Mouse (Mus musculus): Measurements from ENCODE around the gene Mndal.
"Not testable (repeated sequence)": the region's sequence is repeated elsewhere in the genome, so short reads cannot be mapped to it uniquely, and the experiment has no call there.

The Mndal gene

GRCm38 (mm10) chr1:173941924-173942779 is at the start of gene Mndal, which contains the start of gene Ifi203:
Gene Mndal (minus strand): TSS chr1:173942491.
Gene Ifi203 (minus strand): TSS chr1:173942672.
- not testable (repeated sequence) for DNase-seq (ENCODE audit: low spot score)

GRCm38 (mm10) chr1:173982694-173983305 is 40.5 kb upstream of the Mndal start, which contains the start of gene Ifi202b:
Gene Ifi202b (minus strand): TSS chr1:173982744.
- DNase-seq (ENCODE audit: low spot score): not testable (repeated sequence)

- DNase-seq (ENCODE audit: low spot score): not testable (repeated sequence)
Measured at GRCm38 (mm10) chr1:173981038-173981437, 38.7 kb upstream of the Mndal start.

- no peak for DNase-seq (ENCODE audit: low spot score)
Measured at GRCm38 (mm10) chr1:173977622-173978021, 35.3 kb upstream of the Mndal start.

- no peak for DNase-seq (ENCODE audit: low spot score)
Measured at GRCm38 (mm10) chr1:173973111-173973510, 30.8 kb upstream of the Mndal start.

GRCm38 (mm10) chr1:173961491-173961890 is 19.2 kb upstream of the Mndal start:
- DNase-seq (ENCODE audit: low spot score): not testable (repeated sequence)

GRCm38 (mm10) chr1:173959998-173960397 is 17.7 kb upstream of the Mndal start:
- not testable (repeated sequence) for DNase-seq (ENCODE audit: low spot score)

- not testable (repeated sequence) for DNase-seq (ENCODE audit: low spot score)
Measured at GRCm38 (mm10) chr1:173955839-173956527, 13.7 kb upstream of the Mndal start.

- DNase-seq (ENCODE audit: low spot score): no peak
Measured at GRCm38 (mm10) chr1:173955071-173955796, 12.9 kb upstream of the Mndal start.

- no peak for DNase-seq (ENCODE audit: low spot score)
Measured at GRCm38 (mm10) chr1:173953563-173953962, 11.3 kb upstream of the Mndal start.

- not testable (repeated sequence) for DNase-seq (ENCODE audit: low spot score)
Measured at GRCm38 (mm10) chr1:173949044-173949443, 6.8 kb upstream of the Mndal start.

- DNase-seq (ENCODE audit: low spot score): not testable (repeated sequence)
Measured at GRCm38 (mm10) chr1:173942780-173943066, 432 bp upstream of the Mndal start.

- not testable (repeated sequence) for DNase-seq (ENCODE audit: low spot score)
Measured at GRCm38 (mm10) chr1:173941522-173941921, 769 bp downstream of the Mndal start.

- not testable (repeated sequence) for DNase-seq (ENCODE audit: low spot score)
Measured at GRCm38 (mm10) chr1:173919279-173919678, 23.0 kb downstream of the Mndal start.

GRCm38 (mm10) chr1:173914559-173914958 is 27.7 kb downstream of the Mndal start:
- DNase-seq (ENCODE audit: low spot score): no peak

- DNase-seq (ENCODE audit: low spot score): not testable (repeated sequence)
Measured at GRCm38 (mm10) chr1:173913256-173913791, 29.0 kb downstream of the Mndal start.

GRCm38 (mm10) chr1:173912548-173913255 is 29.6 kb downstream of the Mndal start, which contains the start of gene Ifi211:
Gene Ifi211 (minus strand): TSS chr1:173913046.
- not testable (repeated sequence) for DNase-seq (ENCODE audit: low spot score)

GRCm38 (mm10) chr1:173911808-173912464 is 30.4 kb downstream of the Mndal start:
- DNase-seq (ENCODE audit: low spot score): no peak

- DNase-seq (ENCODE audit: low spot score): not testable (repeated sequence)
Measured at GRCm38 (mm10) chr1:173908390-173908789, 33.9 kb downstream of the Mndal start.

GRCm38 (mm10) chr1:173905885-173906284 is 36.4 kb downstream of the Mndal start:
- DNase-seq (ENCODE audit: low spot score): not testable (repeated sequence)
